Mouse (Mus musculus) frontal cortex, postnatal 10 days (tissue): ENCODE measurements around the gene A630076J17Rik.

Experiments used
- DNase-seq, 2 experiments: peaks; one replicate each; pipeline ENCODE4 v3.0.0; 2022; ENCODE audit warnings: low spot score in 2 of 2, mixed read lengths in 1 of 2

The A630076J17Rik gene

DNA sequence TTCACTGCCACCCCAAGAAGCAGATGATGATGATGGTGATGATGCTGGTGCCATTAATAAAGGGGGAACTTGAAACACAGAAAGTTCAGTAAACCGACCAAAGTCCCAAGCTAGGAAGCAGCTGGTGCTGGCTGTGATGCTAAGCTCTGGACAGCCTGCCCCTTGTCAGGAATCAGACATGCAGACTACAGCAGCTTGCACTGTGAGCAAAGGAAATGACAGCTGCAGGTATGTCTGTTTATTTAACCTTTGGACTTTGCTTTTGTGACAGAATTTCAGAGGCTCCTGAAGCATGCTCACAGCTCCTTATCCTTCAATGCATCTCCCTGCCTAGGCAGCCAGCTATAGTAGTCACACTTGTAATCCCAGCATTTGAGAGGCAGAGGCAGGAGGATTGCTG lies at the start of gene A630076J17Rik:
Gene A630076J17Rik (plus strand): TSS at position 88 of the 400 bp plus-strand sequence.
- DNase-seq = no peak

DNA sequence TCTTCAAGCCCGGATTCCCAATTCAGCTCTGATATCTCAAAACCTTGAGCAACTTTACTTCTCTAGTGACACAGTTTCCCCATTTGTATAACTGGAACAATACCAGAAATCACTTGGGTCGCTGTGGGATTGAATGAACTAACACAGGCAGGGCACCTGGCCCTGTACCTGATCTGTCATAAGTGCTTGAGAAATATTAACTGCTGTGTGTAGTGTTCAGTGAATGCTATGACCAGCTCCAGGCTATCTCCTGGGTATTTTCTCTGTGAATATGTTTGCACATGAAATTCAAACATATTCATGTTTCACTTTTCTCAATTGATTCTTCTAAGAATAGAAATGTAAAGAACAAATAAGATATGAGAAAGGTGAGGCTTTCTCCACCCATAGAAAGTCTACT lies 49.6 kb upstream of the A630076J17Rik start:
- no peak for DNase-seq

DNA sequence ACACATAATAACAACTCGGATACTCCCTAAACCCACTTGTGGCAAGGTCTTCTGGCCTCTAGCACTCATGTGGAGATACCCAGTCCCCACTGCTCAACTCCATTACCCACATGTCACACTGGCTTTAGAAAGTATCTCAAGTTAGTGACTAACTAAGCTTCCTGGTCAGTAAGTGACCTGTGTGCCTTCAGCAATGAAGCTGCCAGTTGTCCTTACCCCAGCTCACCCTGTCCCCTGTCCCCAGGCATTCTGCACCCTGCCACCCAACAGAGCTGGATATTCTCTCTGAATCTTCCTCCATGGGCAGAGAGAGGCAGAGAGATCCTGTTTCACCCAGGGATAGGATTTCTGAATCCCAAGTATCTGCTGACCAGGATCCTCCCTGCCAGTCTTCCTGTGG lies 47.7 kb upstream of the A630076J17Rik start, which contains the start of gene Kcna10:
Gene Kcna10 (plus strand): TSS at position 301 of the 400 bp plus-strand sequence.
- DNase-seq = no peak

DNA sequence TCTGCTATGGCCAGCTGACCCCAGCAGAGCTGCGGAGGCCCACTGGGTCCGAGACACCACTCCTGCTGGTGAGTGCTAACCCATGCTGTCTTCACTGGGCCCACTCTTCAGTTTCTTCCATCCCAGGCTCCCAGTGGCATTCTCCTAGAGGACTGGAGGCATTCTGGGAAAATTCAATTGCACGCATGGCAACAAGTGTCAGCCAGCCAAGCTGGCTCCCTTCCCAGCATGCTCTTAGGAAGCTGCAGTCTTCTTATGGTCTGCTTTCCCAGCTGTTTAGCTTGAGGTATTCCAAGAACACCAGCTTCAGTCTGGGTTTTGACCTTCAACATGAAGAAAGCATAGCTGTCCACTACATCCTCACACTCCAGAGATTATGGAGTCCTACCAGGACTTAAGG lies 47.2 kb upstream of the A630076J17Rik start:
- no peak for DNase-seq

DNA sequence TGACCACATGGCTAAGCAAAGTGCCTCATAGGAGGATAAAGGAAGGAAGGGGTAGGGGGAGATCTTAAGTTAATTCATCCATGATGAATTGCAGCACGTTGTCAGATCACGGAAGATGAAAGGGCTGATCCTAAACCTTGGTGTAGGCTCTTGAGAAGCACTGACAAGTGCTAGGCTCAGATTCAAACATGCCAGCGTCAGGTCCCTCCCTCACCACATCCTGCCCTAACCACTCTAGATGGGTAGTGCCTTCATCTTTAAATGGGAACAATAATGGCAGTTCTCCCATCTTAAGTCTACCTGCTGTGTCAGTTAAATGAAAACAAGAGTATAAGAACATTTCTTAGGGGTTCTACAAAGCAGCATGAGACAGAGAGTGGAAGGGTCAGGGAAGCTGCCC lies 44.8 kb upstream of the A630076J17Rik start:
- DNase-seq = no peak

DNA sequence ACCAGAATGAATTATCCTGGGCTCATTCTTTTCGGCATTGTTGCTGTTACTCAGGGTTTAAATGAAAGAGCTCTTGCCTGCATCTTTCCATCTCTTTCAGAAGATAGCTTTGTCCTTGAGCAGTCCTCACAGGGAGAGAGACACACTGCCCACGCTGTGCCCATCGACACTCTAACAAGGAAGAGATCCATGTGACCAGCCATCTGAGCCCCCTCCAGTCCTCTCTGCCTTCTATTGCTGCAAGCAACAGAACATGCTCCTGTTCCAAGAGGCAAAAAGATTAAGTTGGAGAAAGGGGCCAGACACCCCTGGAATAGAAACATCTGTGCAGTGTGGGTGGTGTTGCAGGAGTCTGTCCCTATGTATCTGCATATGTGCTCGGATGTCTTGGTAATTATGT lies 43.4 kb upstream of the A630076J17Rik start:
- DNase-seq = no peak

DNA sequence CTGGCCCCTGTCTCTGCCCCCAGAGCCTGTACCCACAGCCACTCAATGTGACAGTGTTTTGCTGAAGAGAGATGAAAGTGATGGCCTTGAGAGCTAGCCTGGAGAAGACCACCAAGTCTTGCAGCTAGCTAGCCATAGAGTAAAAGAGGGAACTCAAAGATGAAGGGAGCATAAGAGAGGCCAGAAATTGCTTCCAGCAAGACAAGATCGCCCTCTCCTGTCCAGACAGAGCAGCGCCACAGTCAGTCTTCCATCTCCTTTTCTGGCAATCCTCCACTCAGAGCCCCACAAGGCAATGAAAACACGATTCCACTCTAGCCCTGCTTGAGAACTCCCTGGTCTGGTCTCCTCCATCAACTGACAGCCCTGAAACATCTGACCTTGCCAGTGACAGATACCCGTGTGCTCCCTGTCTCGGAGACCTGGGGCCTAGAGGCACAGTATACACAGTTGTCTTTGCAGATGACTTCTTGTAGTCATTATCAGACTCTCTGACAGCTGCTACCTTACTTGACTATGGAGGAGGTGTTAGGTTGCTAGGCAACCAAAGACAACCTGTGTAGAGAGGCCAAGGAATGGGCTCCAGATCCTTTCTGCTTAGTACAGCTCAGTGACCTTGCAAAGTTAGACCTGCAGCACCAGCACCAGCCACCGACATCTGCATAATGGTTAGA lies 42.1 kb upstream of the A630076J17Rik start:
- peak; percentile 44 to 71 for DNase-seq

DNA sequence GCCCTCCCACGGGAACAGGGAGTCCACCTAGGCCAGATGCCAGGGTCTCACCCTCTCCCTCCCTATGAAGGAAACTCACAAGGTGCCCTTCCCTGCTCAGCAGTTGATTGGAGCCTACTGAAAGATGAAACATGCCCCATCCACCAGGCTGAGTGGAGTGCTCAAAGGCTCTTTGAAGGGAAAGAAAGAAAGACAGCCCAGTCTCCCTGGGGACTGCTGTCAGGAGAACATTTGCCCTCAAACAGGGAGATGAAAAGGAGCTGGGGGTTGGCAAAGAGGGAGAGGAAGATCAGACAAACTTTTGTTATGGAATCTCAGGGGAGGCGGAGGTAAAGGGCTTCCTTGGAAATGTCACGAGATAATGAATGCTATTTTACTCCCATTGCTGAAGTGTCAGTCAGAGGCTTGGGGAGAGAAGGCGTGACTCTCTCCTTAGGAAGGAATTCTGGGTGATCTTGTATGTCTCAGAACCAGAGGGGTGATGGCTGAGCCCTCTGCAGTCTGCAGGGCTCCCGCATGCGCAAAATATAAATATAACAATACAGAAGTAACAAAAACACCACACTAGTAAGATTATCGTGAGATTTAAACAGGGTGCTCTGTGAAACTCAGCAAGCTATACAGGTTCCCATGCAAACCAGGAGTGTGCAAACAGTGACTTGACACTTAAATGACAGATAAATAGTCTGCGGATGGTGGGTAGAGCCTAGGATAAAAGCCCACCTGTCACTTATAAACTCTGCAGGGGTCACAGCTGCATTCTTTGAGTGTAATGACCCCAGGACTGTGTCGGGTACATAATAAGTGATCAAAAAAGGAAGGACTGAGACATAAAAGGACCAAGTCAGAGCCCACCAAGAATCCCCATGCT lies 28.9 kb upstream of the A630076J17Rik start:
- DNase-seq = no peak

DNA sequence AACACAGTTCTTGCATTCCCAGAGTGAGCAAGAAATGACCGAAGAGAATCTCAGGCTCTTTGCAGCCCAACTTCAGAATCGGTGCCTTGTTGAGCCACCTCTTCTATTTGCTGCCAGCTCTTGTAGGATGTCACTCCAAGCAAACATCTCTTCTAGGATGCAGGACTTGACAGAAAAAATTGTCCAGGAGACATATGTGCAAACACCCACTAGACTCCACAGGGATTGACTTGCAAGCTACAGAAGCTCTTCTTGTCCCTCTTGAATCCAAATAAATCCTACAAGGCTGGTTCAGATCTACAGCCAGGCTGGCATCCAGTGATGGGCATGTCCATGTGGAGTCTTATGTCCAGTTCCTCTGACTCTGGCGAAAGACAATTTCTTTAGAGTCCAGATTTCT lies 26.0 kb upstream of the A630076J17Rik start:
- DNase-seq = no peak

DNA sequence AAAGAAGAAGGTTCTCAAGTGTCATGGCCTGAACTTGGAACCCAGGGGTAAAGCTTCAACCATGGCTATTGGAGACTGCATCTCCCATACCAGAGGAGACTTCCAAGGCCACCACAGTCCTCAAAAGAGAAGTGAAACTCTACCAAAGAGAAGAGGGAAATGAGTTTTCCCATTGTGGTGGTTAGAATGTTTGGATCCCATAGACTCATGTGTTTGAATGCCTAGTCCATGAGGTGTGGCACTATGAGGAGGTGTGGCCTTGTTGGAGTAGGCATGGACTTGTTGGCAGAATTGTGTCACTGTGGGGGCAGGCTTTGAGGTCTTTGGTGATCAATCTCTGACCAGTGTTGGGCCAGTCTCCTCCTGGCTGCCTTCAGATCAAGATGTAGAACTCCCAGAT lies 25.2 kb upstream of the A630076J17Rik start:
- DNase-seq = no peak

DNA sequence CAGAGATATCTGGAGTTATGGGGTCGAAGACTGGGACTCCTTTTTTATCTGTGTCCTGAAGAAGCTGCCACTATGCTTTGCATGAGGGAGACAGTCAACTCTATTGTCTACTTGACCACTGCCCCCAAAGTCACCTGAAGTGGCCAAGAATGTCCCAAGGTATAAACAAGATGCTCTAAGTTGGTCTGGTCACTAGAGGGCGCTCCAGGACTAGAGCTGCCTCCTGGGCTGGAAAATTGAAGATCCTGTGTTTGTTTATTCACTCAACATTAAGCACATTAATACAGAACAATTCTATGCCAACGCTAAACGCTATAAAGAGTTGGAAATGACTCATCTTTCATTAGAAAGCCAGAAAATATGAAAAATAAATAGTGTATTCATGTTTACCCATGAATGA lies 24.4 kb upstream of the A630076J17Rik start:
- peak in 1 of 2 experiments; percentile 53 for DNase-seq

DNA sequence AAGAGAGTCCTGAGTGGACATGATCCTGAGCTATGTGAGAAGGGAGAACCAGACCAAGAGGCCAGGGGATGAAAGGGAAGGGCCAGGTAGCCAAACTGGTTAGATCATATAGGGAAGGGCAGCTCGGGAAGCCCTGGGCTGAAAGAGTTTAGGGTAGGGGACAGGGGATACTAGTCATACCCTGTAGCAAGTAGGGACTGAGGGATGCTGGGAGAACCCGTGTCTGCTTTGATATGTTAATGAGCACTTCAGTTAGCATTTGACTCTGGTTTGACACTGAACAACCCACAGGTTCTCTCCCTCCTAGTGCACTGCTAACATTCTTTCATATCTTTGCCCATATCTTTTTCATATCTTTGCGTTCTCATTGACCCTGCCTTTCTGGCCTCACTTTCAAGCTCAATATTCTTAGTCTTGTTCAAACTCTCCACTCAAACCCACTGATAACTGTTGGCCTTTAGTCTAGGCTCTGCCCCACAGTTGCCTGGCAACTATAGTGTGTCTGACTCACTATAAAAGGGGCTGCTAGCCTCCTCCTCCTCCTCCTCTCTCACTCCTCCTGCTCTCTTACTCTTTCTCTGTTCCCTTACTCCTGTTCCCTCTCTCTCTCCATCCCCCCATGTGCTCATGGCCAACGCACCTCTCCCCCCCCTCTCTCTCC lies 23.8 kb upstream of the A630076J17Rik start:
- DNase-seq = no peak

DNA sequence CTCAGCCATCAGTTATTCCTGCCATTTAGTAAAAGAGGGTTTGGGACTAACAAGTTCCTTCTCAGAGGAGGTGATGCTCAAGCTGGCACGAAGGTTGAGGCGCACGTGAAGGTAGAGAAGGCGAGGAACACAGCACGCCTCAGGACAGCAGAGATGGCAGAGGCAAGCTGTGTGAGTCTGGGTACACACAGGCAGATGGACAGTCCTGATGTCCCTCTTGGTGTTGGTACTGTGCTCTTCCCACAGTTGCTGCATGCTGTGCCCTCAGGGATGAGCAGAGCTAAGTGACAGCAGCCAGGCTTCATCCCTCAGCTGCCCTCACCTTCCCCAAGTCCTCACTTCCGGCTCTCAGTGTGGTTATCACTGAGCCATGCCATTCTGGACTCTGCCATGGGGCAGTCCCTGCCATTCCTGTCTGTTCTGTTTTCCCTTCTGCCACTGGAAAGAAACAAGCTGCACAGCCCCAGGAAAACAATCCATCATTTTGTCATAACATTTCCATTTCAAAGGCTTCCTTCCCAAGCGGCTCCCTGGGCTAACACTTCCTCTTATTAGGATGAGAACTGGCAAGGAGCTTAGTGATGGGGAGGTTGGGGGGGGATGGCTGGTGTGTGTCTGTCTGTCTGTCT lies 22.7 kb upstream of the A630076J17Rik start:
- DNase-seq = no peak

DNA sequence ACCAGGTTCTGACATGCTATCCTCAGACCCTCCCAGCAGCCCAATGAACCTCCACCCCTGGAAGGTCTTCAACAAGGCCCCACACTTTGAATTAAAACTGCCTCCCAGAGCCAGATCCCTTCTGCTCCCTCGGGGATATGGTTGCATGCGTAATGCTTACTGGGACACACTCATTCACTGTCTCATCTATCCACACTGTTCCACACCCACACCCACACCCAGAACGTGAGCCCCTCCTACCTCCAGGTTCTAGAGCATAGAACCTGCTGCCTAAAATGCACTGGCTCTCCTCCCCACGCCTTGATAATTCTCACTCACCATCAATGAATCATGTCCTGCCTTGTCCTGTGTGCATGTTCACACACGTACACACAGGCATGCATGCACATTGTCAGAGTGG lies 15.8 kb upstream of the A630076J17Rik start:
- no peak for DNase-seq

DNA sequence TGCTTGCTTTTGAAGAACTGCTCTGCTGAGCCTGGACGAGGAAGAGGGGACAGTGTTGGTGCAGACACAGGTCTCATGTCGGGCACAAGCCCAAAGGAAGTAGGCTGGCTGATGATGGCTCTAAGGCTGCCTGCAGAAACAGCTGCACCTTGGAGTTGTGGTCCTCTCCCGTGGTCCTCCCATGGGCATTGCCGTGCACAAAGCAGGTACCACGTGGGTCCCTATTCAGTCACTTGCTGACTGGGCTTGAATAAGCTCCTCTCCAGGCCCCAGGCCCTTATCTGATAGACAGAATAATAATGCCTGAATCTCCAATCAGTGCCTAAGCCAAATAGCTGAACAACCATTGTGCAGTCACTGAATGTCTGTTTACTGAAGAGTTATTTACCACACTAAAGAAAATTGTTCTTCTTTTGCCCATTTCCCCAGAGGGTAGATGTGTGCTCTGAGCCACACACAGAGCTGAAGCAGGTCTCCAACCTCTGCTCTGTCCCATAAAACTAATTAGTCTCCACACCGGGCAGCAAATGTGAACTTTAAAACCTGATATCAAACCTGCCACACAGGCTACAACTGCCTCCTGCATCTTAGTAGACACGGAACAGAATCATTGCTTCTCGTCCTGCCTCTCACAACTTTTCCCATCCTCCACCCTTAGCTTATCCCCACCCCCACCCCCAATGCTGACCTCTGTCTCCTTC lies 13.9 kb upstream of the A630076J17Rik start:
- no peak for DNase-seq

DNA sequence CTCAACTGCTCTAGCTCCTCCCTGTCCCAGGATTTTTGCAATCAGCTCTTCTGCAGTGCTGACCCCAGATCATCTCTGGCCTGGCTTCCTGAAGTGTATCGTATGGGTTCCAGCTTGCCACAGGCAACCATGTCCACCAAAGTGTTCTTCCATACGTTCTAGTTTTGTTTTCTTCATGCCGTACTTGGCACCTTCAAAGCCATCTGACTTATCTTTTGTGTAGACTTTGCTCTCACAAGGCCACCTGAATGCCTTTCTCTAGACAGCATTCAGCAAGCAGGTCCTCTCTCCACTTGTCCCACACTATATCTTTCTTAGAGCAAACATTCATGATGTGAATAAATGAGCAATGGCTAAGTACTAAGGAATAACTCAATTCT lies 13.3 kb upstream of the A630076J17Rik start:
- no peak for DNase-seq

DNA sequence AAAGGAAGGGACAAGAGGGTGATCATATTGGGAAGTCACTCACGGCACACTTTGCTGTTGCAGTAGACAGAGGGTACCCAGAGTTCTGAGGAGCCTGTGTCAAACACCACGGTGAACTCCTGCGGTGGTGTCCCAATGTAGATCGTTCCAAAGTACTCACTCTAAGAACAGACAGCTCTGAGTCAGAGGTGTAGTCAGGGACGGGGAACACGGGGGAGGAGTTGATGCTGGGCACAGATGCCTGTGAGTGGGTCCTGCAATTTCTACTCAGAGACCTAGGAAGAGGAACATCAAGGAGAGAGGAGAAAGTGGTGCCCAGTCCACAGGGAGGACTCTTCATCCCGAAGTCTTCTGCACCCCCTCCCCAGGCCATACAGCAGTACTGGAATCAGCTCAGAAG lies 11.8 kb upstream of the A630076J17Rik start:
- no peak for DNase-seq

DNA sequence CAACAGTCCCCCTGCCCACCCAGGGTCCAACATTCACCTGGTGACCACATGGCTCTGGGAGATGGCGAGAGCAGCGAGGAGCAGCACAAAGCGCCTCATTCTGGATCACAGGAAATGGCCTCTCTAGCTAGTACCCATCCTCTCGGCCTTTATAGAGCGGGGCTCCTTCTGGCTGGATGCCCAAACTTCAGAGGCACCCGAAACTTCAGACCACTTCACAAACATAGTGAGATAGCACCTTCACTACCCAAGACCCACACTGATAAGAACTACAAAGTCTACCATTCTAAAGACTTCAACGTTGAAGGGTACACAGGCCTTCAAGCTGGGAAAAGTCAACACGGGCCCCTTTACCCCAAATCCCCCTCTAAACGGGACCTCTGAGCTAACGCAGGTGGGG lies 8.8 kb upstream of the A630076J17Rik start, which contains the start of gene Cym:
Gene Cym (minus strand): TSS at position 125 of the 400 bp plus-strand sequence.
- no peak for DNase-seq

DNA sequence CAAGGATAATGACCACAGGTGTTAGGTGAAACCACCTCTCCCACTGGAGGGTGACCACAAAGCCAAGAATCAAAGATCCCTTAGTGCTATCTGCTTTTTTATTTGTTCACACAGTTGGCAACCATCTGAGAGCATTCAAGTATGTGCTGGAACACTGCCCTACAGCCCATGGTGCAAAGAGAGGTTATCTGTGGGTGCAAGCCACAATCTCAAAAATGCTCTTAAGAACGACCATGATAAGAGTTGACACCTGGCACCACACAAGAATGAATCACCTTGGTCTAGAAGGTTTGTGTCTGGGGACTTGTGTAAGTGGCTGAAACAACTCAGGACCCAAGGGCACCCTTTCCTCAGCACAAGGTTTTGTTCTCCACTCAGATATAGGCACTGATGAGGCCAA lies 7.2 kb upstream of the A630076J17Rik start:
- DNase-seq = no peak

DNA sequence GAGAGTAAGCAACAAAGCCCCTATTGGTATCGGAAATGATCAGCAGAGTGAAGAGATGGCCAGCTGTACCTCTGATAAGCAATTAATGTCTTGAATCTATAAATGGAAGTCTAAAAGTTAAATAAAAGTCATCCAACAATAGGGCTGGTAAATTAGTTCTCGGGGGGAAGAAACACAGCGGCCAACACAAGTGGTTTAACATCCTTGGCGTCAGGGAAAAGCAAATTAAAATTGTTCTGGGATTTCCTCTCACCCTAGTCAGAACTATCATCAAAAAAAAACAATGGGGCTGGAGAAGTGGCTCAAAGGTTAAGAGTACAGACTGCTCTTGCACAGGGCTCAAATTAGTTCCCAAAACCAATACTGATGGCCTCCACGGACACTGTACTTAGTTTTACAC lies 4.6 kb upstream of the A630076J17Rik start:
- no peak for DNase-seq

DNA sequence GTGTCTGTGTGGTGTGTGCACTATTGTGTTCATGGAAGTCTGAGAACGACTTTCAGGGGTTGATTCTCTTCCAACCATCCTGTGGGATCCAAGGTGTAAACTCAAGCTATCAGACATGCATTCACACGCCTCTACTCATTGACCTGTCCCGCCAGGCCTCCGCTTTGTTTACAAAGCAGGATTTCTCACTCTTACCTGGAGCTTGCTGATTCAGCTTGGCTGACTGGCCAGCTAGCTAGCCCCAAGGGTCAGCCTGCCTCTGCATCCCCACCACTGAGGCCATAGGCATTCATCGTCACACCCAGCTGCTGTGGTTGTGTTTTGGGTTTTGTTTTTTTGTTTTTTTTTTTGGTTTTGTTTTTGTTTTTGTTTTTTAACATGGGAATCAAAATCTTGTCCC lies 1.2 kb upstream of the A630076J17Rik start:
- DNase-seq = no peak
